Mouse (Mus musculus) brain, adult 2 months (tissue): ENCODE measurements around the gene Rsph14.

ENCODE experiments used
- DNase-seq: peaks from one replicate; pipeline ENCODE4 v3.0.0; 2011; ENCODE audit warnings: low read depth, low spot score

Rsph14 gene

GRCm38 (mm10) chr10:74994863-74995262 is 37.5 kb downstream of the Rsph14 start:
- peak; percentile 42 for DNase-seq

GRCm38 (mm10) chr10:74990584-74991322 is 41.6 kb downstream of the Rsph14 start:
- peak; percentile 48 for DNase-seq

GRCm38 (mm10) chr10:74989814-74990213 is 42.6 kb downstream of the Rsph14 start:
- no peak for DNase-seq

GRCm38 (mm10) chr10:74987698-74988470 is 44.5 kb downstream of the Rsph14 start:
- DNase-seq = no peak

- DNase-seq = no peak
Observed at GRCm38 (mm10) chr10:74983176-74983575, 49.2 kb downstream of the Rsph14 start.

- DNase-seq = no peak
Observed at GRCm38 (mm10) chr10:74981159-74981558, 51.2 kb downstream of the Rsph14 start.

GRCm38 (mm10) chr10:74978056-74978455 is 54.3 kb downstream of the Rsph14 start:
- peak; percentile 31 for DNase-seq

GRCm38 (mm10) chr10:74976429-74976828 is 56.0 kb downstream of the Rsph14 start:
- DNase-seq = no peak

GRCm38 (mm10) chr10:74975626-74976025 is 56.8 kb downstream of the Rsph14 start:
- no peak for DNase-seq

GRCm38 (mm10) chr10:74973026-74973425 is 59.4 kb downstream of the Rsph14 start:
- no peak for DNase-seq

GRCm38 (mm10) chr10:74969266-74969665 is 63.1 kb downstream of the Rsph14 start:
- no peak for DNase-seq

- DNase-seq = peak; percentile 54
Observed at GRCm38 (mm10) chr10:74967651-74968267, 64.6 kb downstream of the Rsph14 start.

GRCm38 (mm10) chr10:74966850-74967451 is 65.4 kb downstream of the Rsph14 start, which contains the start of gene Gnaz:
Gene Gnaz (plus strand): TSS chr10:74967177.
- peak; percentile 99 for DNase-seq

- no peak for DNase-seq
Observed at GRCm38 (mm10) chr10:74964380-74964779, 68.0 kb downstream of the Rsph14 start.

GRCm38 (mm10) chr10:74952830-74953443 is 79.4 kb downstream of the Rsph14 start:
- DNase-seq = peak; percentile 87

GRCm38 (mm10) chr10:74940795-74941194 is 91.6 kb downstream of the Rsph14 start:
- no peak for DNase-seq

- no peak for DNase-seq
Observed at GRCm38 (mm10) chr10:74939300-74939699, 93.1 kb downstream of the Rsph14 start.

- no peak for DNase-seq
Observed at GRCm38 (mm10) chr10:74938410-74938809, 94.0 kb downstream of the Rsph14 start.

GRCm38 (mm10) chr10:74937003-74937790 is 95.2 kb downstream of the Rsph14 start:
- peak; percentile 78 for DNase-seq

- DNase-seq = peak; percentile 69
Observed at GRCm38 (mm10) chr10:74935016-74935415, 97.4 kb downstream of the Rsph14 start.

GRCm38 (mm10) chr10:74934521-74934920 is 97.9 kb downstream of the Rsph14 start:
- no peak for DNase-seq
